Mouse (Mus musculus) neural tube, embryonic 13.5 days (tissue): Measurements from ENCODE around the gene Exog. TPM values are rescaled to one million over a fixed set of nuclear protein-coding genes. Genes with fewer than 3 reads are reported as not detected.

Experiments used
- ATAC-seq: fragments of 200-750 bp; cut with Nextera tagmentation; 2 replicates; pipeline ENCODE4 v1.8.0; 2017; ENCODE audit warnings: low read depth, mild to moderate bottlenecking, moderate TSS enrichment, moderate library complexity
- H3K27ac ChIP-seq: fragments of 300-500 bp; sonication (generic); replicated peaks from 2 replicates; pipeline ENCODE4 v1.5.1; 2015; ENCODE audit warnings: moderate library complexity, mild to moderate bottlenecking, inconsistent platforms
- H3K27me3 ChIP-seq: fragments of 300-500 bp; sonication (generic); 2 replicates; pipeline ENCODE4 v1.6.1; 2015; ENCODE audit warnings: mild to moderate bottlenecking, inconsistent platforms
- H3K36me3 ChIP-seq: fragments of 300-500 bp; sonication (generic); 2 replicates; pipeline ENCODE4 v1.6.1; 2015; ENCODE audit warnings: mild to moderate bottlenecking, inconsistent platforms
- H3K4me1 ChIP-seq: fragments of 300-500 bp; sonication (generic); replicated peaks from 2 replicates; pipeline ENCODE4 v1.6.1; 2015; ENCODE audit warnings: inconsistent platforms
- H3K4me2 ChIP-seq: fragments of 300-500 bp; sonication (generic); 2 replicates; pipeline ENCODE4 v1.6.1; 2015; ENCODE audit warnings: inconsistent platforms, mild to moderate bottlenecking, moderate library complexity
- H3K4me3 ChIP-seq: fragments of 300-500 bp; sonication (generic); 2 replicates; pipeline ENCODE4 v1.5.1; 2015; ENCODE audit warnings: mild to moderate bottlenecking, inconsistent platforms
- H3K9ac ChIP-seq: fragments of 300-500 bp; sonication (generic); 2 replicates; pipeline ENCODE4 v1.6.1; 2015; ENCODE audit warnings: moderate library complexity, mild to moderate bottlenecking, inconsistent platforms
- H3K9me3 ChIP-seq: fragments of 300-500 bp; sonication (generic); 2 replicates; pipeline ENCODE4 v1.6.1; 2016; ENCODE audit warnings: inconsistent platforms
- WGBS: fragments of 180-500 bp; shearing (Covaris S2); methylation state at CpG from one replicate; pipeline ENCODE4 v1.1.7; 2015; 5-methylcytosine and 5-hydroxymethylcytosine counted together
- polyA plus RNA-seq: library from polyadenylated mRNA; unstranded; fragments of >200 nt; fragmentation: Nextera tagmentation; extraction: Ambion mirVana; gene quantifications from 2 replicates; pipeline ENCODE4 v1.2.1, GENCODE M21; 2015

Gene Exog
- polyA plus RNA-seq, 1 experiment from 2014 or later: 45.4 TPM

DNA sequence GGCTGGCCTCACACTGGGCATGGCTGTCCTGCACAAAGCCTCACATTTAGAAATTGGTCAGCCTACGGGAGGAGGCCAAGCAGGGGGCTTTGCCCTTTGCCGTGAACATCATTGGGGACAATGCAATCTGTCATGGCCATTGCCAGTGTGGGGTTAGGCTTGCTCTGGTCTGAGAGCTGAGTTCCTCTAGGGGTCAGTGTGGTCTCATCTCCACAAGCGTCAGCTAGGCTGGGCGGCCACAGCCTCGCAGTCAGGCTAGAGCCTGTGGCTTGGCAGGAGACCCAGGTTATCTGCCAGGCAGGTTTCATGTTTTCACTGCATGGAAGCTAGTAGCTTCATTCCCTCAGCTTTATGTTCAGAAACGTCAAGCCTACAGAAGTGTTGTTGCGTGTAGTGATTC, 20.9 kb downstream of the Exog start:
- Histone ChIP-seq H3K27ac (no peak overlapping the region), H3K4me1 (no peaks in the 10 kb centered on the region; the same call in 1 of the 2 replicates), H3K4me3 (no peak overlapping the region), H3K9me3 (no peaks in the 10 kb centered on the region), H3K36me3 (peaks cover 79% of the 10 kb centered on the region), H3K9ac (no peak overlapping the region), H3K4me2 (no peak overlapping the region), H3K27me3 (no peaks in the 10 kb centered on the region)
- ATAC-seq: 0 out of 2 replicates have a peak, but pooled peaks have one; percentile 52
- WGBS: 63% methylated on average over 7 of the region's 7 CpGs

DNA sequence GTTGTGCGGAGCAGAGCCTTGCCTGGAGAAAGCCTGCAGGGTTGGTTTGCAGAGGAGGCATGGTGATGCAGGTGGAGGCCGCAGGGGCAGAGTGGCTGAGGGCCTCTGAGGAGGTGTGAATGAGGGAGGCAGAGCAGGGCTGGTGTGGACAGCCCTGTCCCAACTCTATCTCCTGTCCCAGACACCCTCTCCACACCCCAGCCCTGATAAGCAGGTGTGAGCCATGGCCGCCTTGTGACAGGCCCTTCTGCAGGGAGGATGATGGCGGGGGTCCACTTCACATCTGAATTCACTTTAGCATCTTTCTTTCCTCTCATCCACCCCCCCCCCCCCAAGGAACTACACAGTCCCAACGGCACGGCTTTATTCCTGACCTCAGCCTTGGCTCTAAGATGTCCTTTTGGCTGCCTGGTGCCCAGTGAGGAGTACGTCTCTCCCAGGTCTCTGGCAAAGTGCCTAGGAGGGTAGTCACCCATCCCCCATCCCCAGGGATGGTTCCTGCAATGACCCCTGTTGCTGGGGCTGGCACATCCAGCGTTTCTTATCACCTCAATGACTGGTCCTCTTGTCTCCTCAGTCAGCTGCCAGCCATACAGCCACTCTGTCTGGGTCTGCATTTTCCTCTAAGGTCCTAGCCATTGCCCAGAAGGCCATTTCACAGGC, 25.1 kb downstream of the Exog start:
- WGBS: 82% methylated on average over 8 of the region's 8 CpGs
- H3K4me3 ChIP-seq: no peak overlapping the region
- ATAC-seq: no peak
- H3K27me3 ChIP-seq: no peaks in the 10 kb centered on the region
- no peak overlapping the region for H3K27ac ChIP-seq
- no peaks in the 10 kb centered on the region; the same call in 1 of the 2 replicates for H3K4me1 ChIP-seq
- H3K36me3 ChIP-seq: peaks cover 52% of the 10 kb centered on the region
- no peak overlapping the region for H3K4me2 ChIP-seq
- no peak overlapping the region for H3K9ac ChIP-seq
- H3K9me3 ChIP-seq: no peaks in the 10 kb centered on the region

DNA sequence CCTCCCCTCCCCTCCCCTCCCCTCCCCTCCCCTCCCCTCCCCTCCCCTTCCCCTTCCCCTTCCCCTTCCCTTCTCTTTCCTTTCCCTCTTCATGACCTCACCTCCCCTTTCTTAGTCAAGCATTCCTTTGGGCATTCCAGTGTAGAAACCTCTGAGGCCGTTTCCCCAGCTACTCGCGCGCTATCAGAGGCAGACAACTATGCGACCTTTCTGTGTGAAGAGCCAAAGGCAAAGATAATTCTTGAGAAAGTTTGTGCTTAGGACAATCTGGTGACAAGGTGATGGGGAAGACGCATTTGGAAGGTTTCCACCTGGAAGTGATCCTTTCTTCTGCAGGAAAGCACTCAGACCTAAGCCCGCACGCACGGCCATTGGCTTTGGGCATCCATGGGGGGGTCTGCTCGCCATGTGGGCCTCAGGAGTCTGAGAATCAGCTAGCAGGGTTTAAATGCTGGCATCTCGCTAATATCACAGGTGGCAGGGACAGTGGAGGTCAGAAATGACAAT, 27.7 kb downstream of the Exog start:
- Histone ChIP-seq H3K36me3 (peaks cover 28% of the 10 kb centered on the region), H3K9ac (no peak overlapping the region), H3K27ac (no peak overlapping the region), H3K4me1 (peaks cover 2% of the 10 kb centered on the region), H3K9me3 (no peaks in the 10 kb centered on the region), H3K27me3 (no peaks in the 10 kb centered on the region), H3K4me3 (no peak overlapping the region), H3K4me2 (no peak overlapping the region)
- 81% methylated on average over 11 of the region's 11 CpGs for WGBS
- no peak for ATAC-seq

DNA sequence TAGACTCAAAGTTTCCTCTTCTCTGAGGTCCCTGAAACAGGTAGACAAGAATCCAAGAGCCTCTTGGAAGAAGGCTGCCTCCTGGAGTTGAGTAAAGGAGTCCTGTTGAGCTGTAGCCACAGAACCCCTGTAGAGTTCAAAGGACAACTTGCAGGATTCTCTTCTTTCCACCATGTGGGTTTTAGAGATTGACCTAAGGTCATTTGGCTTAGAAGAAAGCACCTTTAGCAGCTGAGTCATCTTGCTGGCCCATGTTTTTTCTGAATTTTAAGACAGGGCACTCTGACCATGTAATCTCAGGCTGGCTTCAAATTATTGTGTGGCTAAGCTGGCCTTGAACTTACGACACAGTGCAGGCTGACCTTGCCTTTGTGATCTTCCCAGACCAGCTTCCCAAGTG, 28.3 kb downstream of the Exog start:
- WGBS: 79% methylated on average over 1 of the region's 1 CpGs
- no peak overlapping the region for H3K27ac ChIP-seq
- H3K36me3 ChIP-seq: peaks cover 23% of the 10 kb centered on the region
- no peaks in the 10 kb centered on the region for H3K9me3 ChIP-seq
- no peaks in the 10 kb centered on the region for H3K27me3 ChIP-seq
- H3K9ac ChIP-seq: no peak overlapping the region
- no peak overlapping the region for H3K4me2 ChIP-seq
- peaks cover 7% of the 10 kb centered on the region for H3K4me1 ChIP-seq
- no peak overlapping the region for H3K4me3 ChIP-seq
- ATAC-seq: no peak

DNA sequence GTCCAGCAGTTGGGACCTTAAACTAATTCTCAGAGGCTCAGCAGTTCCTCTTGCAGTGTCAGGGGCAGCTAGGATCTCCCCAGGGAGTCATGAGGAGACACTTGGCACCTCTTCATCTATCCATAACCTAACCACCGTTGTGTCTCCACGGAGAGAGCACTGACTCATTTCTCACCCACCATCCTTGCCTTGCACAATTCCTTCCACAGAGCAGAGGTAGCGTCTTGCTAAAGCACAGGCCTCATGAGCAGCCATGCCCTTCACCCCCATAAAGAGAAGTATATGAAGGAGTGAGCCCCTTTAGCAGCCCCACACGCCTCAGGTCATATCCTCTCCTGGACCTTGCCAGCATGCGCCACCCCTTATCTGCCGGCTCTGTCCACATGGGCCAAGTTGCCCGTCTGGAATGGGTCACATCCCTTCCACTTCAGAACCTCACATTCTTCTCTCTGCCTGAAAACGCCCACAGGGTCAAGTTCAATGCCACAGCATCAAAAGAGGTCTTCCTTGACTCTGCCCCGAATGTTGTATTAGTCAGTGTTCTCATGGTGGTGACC, 28.9 kb downstream of the Exog start:
- H3K27me3 ChIP-seq: no peaks in the 10 kb centered on the region
- H3K4me1 ChIP-seq: peaks cover 14% of the 10 kb centered on the region
- H3K36me3 ChIP-seq: peaks cover 16% of the 10 kb centered on the region
- no peak overlapping the region for H3K4me3 ChIP-seq
- H3K9me3 ChIP-seq: no peaks in the 10 kb centered on the region
- no peak overlapping the region for H3K4me2 ChIP-seq
- no peak overlapping the region for H3K9ac ChIP-seq
- H3K27ac ChIP-seq: no peak overlapping the region
- no peak for ATAC-seq
- 82% methylated on average over 9 of the region's 9 CpGs for WGBS

DNA sequence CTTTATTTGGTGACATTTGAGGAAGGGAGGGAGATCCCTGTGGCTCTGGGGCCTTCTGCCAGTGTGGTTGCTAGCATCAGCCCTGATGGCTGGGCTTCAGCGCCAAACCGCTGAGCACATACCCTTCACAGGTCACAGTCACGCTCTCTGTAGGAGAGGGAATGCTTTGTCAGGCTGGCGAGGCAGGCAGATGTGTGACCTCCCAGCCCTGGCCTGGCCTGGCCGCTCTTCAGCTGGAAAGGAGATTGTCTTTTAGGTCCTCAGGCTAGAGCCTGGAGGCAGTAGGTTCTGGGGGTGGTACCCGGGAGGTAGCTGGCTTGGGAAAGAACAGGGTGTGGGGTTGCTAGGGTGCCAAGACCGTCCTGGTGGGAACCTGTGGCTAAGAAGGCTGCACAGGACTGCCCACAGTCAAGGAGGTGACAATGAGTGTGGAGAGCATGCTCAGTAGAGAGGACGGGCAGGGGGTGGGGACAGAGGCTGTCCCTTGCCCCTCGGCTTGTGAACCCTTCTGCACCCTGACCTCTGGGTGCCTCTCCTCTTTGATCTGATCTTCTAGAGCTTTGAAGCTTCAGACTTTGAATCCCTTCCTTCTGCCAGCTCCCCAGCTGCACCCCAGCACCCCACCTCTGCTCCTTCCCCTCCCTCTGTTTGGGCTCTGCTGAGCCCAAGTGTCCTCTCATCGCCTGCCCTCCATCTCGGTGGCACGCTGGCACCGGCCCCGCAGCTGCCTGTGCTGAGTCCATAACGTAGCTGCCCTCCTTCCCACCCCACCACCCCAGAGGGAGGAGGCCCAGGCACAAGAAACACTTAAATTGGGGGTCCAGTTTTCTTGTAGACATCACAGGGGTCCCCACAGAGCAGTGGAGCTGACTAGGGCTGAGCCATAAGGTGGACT, 30.2 kb downstream of the Exog start:
- Histone ChIP-seq H3K4me2 (no peak overlapping the region), H3K9me3 (no peaks in the 10 kb centered on the region), H3K36me3 (peaks cover 8% of the 10 kb centered on the region; the same call in 1 of the 2 replicates), H3K4me3 (no peak overlapping the region), H3K9ac (no peak overlapping the region), H3K27ac (no peak overlapping the region), H3K27me3 (no peaks in the 10 kb centered on the region), H3K4me1 (peaks cover 27% of the 10 kb centered on the region)
- no peak; the same call in 1 of the 2 replicates for ATAC-seq
- WGBS: 59% methylated on average over 15 of the region's 15 CpGs

DNA sequence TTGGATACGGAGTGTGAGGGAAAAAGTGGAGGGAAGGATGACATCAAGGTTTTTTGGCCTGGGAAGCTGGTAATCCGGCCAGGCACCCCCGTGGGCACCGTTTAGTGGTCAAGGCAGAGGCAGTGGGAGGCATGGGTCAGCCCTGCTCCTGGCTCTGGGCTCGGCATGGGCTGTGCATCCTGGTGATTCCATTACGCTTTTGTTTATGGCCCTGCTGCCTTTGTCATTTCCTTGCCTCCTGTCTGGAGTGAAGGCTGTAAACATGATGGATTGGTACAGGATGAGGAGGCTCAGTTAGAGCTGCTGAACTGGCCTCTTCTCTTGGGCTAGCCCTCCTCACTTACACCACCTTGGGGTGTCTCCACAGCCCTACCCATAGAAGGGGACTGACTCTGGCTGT, 33.0 kb downstream of the Exog start:
- no peak overlapping the region for H3K4me2 ChIP-seq

DNA sequence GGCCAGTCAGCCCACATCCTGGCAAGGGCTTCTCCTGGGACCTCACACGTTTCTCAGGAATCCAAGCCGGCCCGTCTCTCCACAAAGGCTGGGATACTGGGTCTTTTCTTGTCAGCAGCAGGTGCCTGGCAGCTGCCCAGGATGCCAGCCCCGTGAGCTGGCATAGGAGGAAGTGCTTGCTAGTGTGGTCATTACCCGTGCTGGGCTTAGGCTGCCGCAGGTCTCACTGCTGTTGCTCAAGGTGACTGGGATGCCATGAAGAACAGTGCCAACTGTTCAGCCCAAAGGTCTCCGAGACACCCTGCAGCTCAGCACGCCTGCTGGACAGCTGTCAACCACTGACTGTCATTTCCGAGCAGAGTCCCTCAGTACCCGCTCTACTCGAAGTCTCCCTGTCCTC, 33.6 kb downstream of the Exog start:
- Histone ChIP-seq H3K36me3 (no peaks in the 10 kb centered on the region), H3K4me2 (no peak overlapping the region), H3K27me3 (no peaks in the 10 kb centered on the region), H3K9ac (no peak overlapping the region), H3K9me3 (no peaks in the 10 kb centered on the region), H3K4me1 (peaks cover 27% of the 10 kb centered on the region), H3K27ac (no peak overlapping the region), H3K4me3 (no peak overlapping the region)
- no peak for ATAC-seq
- 57% methylated on average over 11 of the region's 11 CpGs for WGBS

More for the DNA sequence above, 33.0 kb downstream of the Exog start:
- H3K27me3 ChIP-seq: no peaks in the 10 kb centered on the region
- peak overlapping the region; percentile 34; the same call in 1 of the 2 replicates for H3K9ac ChIP-seq
- peaks cover 27% of the 10 kb centered on the region for H3K4me1 ChIP-seq
- no peaks in the 10 kb centered on the region for H3K36me3 ChIP-seq
- no peak overlapping the region for H3K4me3 ChIP-seq
- H3K27ac ChIP-seq: no peak overlapping the region
- ATAC-seq: peak; percentile 41; the same call in 1 of the 2 replicates
- H3K9me3 ChIP-seq: no peaks in the 10 kb centered on the region
- 3% methylated on average over 6 of the region's 6 CpGs for WGBS

DNA sequence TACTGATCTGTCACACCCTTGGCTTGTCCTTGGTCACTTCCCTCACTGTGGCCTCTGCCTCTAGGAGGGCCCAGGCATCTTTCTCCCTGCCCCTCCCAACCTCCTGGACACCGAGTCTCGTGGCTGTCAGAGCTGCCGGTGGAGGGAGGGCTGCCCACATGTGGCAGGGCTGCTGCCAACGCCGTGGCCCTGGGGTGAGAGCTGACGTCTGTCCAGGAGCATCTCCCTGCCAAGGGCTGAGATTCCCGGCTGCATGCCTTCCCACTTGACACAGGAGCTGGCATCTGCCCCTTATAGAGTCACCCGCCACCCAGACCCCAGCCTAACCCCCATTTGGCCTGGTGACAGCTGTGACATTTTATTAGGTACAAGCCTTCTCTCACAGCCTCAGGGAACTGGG, 34.6 kb downstream of the Exog start:
- H3K36me3 ChIP-seq: no peaks in the 10 kb centered on the region
- whole genome bisulfite sequencing: 42% methylated on average over 8 of the region's 8 CpGs
- H3K4me1 ChIP-seq: peaks cover 36% of the 10 kb centered on the region
- no peaks in the 10 kb centered on the region for H3K9me3 ChIP-seq
- no peak for ATAC-seq
- H3K4me2 ChIP-seq: no peak overlapping the region
- no peak overlapping the region for H3K27ac ChIP-seq
- no peaks in the 10 kb centered on the region for H3K27me3 ChIP-seq
- no peak overlapping the region for H3K9ac ChIP-seq
- no peak overlapping the region for H3K4me3 ChIP-seq

DNA sequence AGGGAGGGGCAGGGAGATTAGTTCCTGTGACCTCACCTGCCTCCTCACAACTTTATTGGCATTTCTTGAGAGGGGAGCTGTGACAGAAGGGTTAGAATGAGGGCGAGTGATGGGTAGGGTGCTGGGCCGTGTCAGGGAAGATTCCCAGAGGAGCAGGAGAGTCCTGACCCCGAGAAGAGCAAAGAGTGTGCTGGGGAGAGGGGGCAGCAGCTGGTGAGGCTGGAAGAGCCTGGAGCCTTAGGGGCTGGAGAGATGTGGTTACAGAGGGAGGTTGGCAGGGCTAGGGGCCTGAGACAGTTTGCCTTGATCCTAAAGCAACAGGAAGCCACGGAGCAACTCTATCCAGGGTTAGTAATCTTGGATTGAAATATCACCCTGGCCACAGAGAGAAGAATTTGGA, 36.9 kb downstream of the Exog start:
- 78% methylated on average over 4 of the region's 4 CpGs for WGBS
- Histone ChIP-seq H3K27ac (no peak overlapping the region), H3K36me3 (no peaks in the 10 kb centered on the region), H3K4me2 (no peak overlapping the region), H3K9me3 (no peaks in the 10 kb centered on the region), H3K4me1 (peaks cover 39% of the 10 kb centered on the region), H3K27me3 (no peaks in the 10 kb centered on the region), H3K9ac (no peak overlapping the region), H3K4me3 (no peak overlapping the region)
- ATAC-seq: no peak

DNA sequence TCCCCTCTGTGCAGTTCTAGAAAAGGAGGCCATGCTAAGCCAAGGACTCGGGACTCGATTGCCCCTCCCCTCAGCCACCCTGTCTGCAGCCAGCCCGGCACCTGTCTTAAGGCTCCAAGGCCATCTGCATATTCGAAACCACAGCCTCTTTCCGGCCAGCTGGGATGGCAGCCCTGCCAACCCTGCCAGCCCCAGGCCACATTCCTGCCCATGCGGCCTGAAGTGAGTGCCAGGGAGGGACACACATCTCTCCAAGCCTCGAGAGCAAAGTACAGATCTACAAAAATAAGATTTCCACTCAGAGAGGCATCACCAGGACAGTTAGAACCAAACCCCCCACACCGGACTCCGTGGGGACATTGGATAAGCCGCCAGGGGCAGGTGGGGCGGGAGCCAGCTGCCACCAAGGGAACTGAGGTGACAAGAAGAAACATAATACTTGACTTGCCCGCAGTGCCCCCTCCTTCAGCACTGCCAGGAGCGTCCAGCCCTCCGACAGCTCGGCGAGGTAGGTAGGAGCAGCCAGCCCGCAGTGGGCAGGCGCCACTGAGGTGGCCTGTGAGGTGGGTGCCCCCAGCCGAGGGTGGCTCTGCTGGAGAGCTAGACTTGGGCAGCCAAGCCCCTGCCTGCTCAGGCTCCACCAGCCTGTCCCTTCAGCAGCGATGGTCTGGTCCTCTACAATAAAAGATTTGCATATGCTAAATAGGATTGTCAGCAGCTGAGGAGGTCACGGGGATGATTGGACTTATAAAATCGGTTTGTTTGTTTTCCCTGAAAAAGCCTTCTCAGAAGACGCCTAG, 39.0 kb downstream of the Exog start:
- peaks cover 25% of the 10 kb centered on the region for H3K4me1 ChIP-seq
- 37% methylated on average over 23 of the region's 23 CpGs for WGBS
- no peaks in the 10 kb centered on the region for H3K9me3 ChIP-seq
- H3K9ac ChIP-seq: peak overlapping the region; percentile 1; the same call in 1 of the 2 replicates
- H3K4me3 ChIP-seq: no peak overlapping the region
- no peak overlapping the region for H3K27ac ChIP-seq
- H3K4me2 ChIP-seq: no peak overlapping the region
- peak; percentile 29; the same call in 1 of the 2 replicates for ATAC-seq
- H3K27me3 ChIP-seq: no peaks in the 10 kb centered on the region
- H3K36me3 ChIP-seq: no peaks in the 10 kb centered on the region
